Mouse (Mus musculus) testis, adult 2 months (tissue): ENCODE results near the gene Gm45711.
"Not testable (repeated sequence)": the region's sequence is repeated elsewhere in the genome, so short reads cannot be mapped to it uniquely, and the experiment has no call there.

Experiments used
- CTCF ChIP-seq: fragments of 200-500 bp; IDR thresholded peaks from 2 replicates; pipeline ENCODE4 v1.5.1; 2012; ENCODE audit warnings: low read depth, mild to moderate bottlenecking, inconsistent platforms, low read length, moderate library complexity; ENCODE audit not compliant: control insufficient read depth, insufficient read depth, insufficient replicate concordance
- POLR2A ChIP-seq: fragments of 200-500 bp; IDR thresholded peaks from 2 replicates; pipeline ENCODE4 v1.6.1; 2012; ENCODE audit warnings: low read depth, mild to moderate bottlenecking, inconsistent platforms, low read length, moderate library complexity; ENCODE audit not compliant: control insufficient read depth

- TF ChIP-seq CTCF, result not testable (repeated sequence)
- peak; percentile 44; the same call in 1 of the 2 replicates for TF ChIP-seq POLR2A
Measured at GRCm38 (mm10) chr8:104321930-104322329, 12.0 kb upstream of the Gm45711 start, which contains the start of gene Cmtm2b.
